Mouse (Mus musculus) lung, adult 2 months (tissue): ENCODE results near the gene Sptssb.

Source experiments
- CTCF ChIP-seq: fragments of 200-500 bp; IDR thresholded peaks from 2 replicates; pipeline ENCODE4 v1.5.1; 2011; ENCODE audit warnings: mild to moderate bottlenecking, low read length, control low read depth; ENCODE audit not compliant: insufficient read depth
- POLR2A ChIP-seq: fragments of 200-500 bp; IDR thresholded peaks from 2 replicates; pipeline ENCODE4 v1.6.1; 2011; ENCODE audit warnings: low read depth, mild to moderate bottlenecking, control low read depth, low read length, borderline replicate concordance; ENCODE audit errors: extremely low read depth

GRCm38 (mm10) chr3:69861789-69862395, 2.2 kb upstream of the Sptssb start:
- TF ChIP-seq CTCF (no peak), POLR2A (no peak)
